Mouse (Mus musculus): ENCODE results near the gene Parp11.
"Not testable (repeated sequence)": the region's sequence is repeated elsewhere in the genome, so short reads cannot be mapped to it uniquely, and the experiment has no call there.

Gene Parp11

GRCm38 (mm10) chr6:127496841-127497656, 50.4 kb downstream of the Parp11 start:
- DNase-seq (ENCODE audit: low spot score) = peak; percentile 7

- DNase-seq (ENCODE audit: low spot score) = no peak
These were observed 53.5 kb downstream of the Parp11 start for GRCm38 (mm10) chr6:127500119-127500518.

- no peak for DNase-seq (ENCODE audit: low spot score)
These were observed 54.2 kb downstream of the Parp11 start for GRCm38 (mm10) chr6:127500806-127501205.

GRCm38 (mm10) chr6:127502530-127502929, 55.9 kb downstream of the Parp11 start:
- peak; percentile 19 for DNase-seq (ENCODE audit: low spot score)

- not testable (repeated sequence) for DNase-seq (ENCODE audit: low spot score)
These were observed 67.1 kb downstream of the Parp11 start for GRCm38 (mm10) chr6:127513776-127514175.

GRCm38 (mm10) chr6:127521176-127521575, 74.5 kb downstream of the Parp11 start:
- DNase-seq (ENCODE audit: low spot score) = no peak

- DNase-seq (ENCODE audit: low spot score) = no peak
These were observed 75.7 kb downstream of the Parp11 start for GRCm38 (mm10) chr6:127522326-127522725.

GRCm38 (mm10) chr6:127524442-127524841, 77.8 kb downstream of the Parp11 start:
- DNase-seq (ENCODE audit: low spot score) = no peak

GRCm38 (mm10) chr6:127528625-127529024, 82.0 kb downstream of the Parp11 start:
- DNase-seq (ENCODE audit: low spot score) = no peak

GRCm38 (mm10) chr6:127529451-127529850, 82.8 kb downstream of the Parp11 start:
- no peak for DNase-seq (ENCODE audit: low spot score)

- DNase-seq (ENCODE audit: low spot score) = no peak
These were observed 83.6 kb downstream of the Parp11 start for GRCm38 (mm10) chr6:127530206-127530605.

GRCm38 (mm10) chr6:127531412-127532205, 85.0 kb downstream of the Parp11 start:
- DNase-seq (ENCODE audit: low spot score) = no peak

- DNase-seq (ENCODE audit: low spot score) = no peak
These were observed 85.7 kb downstream of the Parp11 start for GRCm38 (mm10) chr6:127532304-127532703.

- DNase-seq (ENCODE audit: low spot score) = no peak
These were observed 87.1 kb downstream of the Parp11 start for GRCm38 (mm10) chr6:127533766-127534165.

- DNase-seq (ENCODE audit: low spot score) = no peak
These were observed 90.4 kb downstream of the Parp11 start for GRCm38 (mm10) chr6:127537035-127537434.

- DNase-seq (ENCODE audit: low spot score) = no peak
These were observed 91.5 kb downstream of the Parp11 start for GRCm38 (mm10) chr6:127538118-127538517.

- DNase-seq (ENCODE audit: low spot score) = no peak
These were observed 92.6 kb downstream of the Parp11 start for GRCm38 (mm10) chr6:127539226-127539625.

- no peak for DNase-seq (ENCODE audit: low spot score)
These were observed 93.0 kb downstream of the Parp11 start for GRCm38 (mm10) chr6:127539659-127540058.

GRCm38 (mm10) chr6:127540517-127540916, 93.9 kb downstream of the Parp11 start:
- no peak for DNase-seq (ENCODE audit: low spot score)

- peak; percentile 63 for DNase-seq (ENCODE audit: low spot score)
These were observed 95.2 kb downstream of the Parp11 start for GRCm38 (mm10) chr6:127541617-127542374.

Measured in left cerebral cortex, adult 11 months (tissue).